Mouse (Mus musculus): ENCODE data around the gene Ltbp4. TPM values are rescaled to one million over a fixed set of nuclear protein-coding genes. Genes with fewer than 3 reads are reported as not detected.

Ltbp4 gene
- total RNA-seq, 2 experiments from 2014 or later = 207 to 236 TPM

GRCm38 (mm10) chr7:27308821-27309549, 28.5 kb downstream of the Ltbp4 start:
- DNase-seq = peak in 1 of 2 experiments; percentile 32
- intact Hi-C loops (cut with DNase I) = no loop called here

GRCm38 (mm10) chr7:27307551-27307950, 29.9 kb downstream of the Ltbp4 start:
- no peak for DNase-seq
- intact Hi-C loops (cut with DNase I) = no loop called here

GRCm38 (mm10) chr7:27306161-27307160, 31.0 kb downstream of the Ltbp4 start:
- peak; percentile 55 to 72 for DNase-seq
- intact Hi-C loops (cut with DNase I) = no loop called here

- no peak for DNase-seq
- intact Hi-C loops (cut with DNase I) = no loop called here
These were observed 32.3 kb downstream of the Ltbp4 start for GRCm38 (mm10) chr7:27305091-27305730.

GRCm38 (mm10) chr7:27302172-27302571, 35.3 kb downstream of the Ltbp4 start:
- peak; percentile 80 to 85 for DNase-seq
- intact Hi-C loops (cut with DNase I) = loop anchor here (1.0 to 2.0 kb wide), 2 partner anchors 27 to 83 kb away; no protein-coding TSS in a partner anchor

- no peak for DNase-seq
- intact Hi-C loops (cut with DNase I) = no loop called here
These were observed 36.7 kb downstream of the Ltbp4 start for GRCm38 (mm10) chr7:27300801-27301200.

GRCm38 (mm10) chr7:27300351-27300750, 37.1 kb downstream of the Ltbp4 start:
- intact Hi-C loops (cut with DNase I) = no loop called here
- no peak for DNase-seq

- intact Hi-C loops (cut with DNase I) = no loop called here
These were observed 38.7 kb downstream of the Ltbp4 start for GRCm38 (mm10) chr7:27298816-27299215.

GRCm38 (mm10) chr7:27298033-27298610, 39.4 kb downstream of the Ltbp4 start:
- intact Hi-C loops (cut with DNase I) = no loop called here
- no peak for DNase-seq

More at GRCm38 (mm10) chr7:27298816-27299215, 38.7 kb downstream of the Ltbp4 start:
- DNase-seq = no peak

GRCm38 (mm10) chr7:27296518-27296917, 41.0 kb downstream of the Ltbp4 start:
- no peak for DNase-seq

GRCm38 (mm10) chr7:27295956-27296355, 41.5 kb downstream of the Ltbp4 start:
- intact Hi-C loops (cut with DNase I) = no loop called here
- DNase-seq = no peak

More at GRCm38 (mm10) chr7:27296518-27296917, 41.0 kb downstream of the Ltbp4 start:
- intact Hi-C loops (cut with DNase I) = no loop called here

- peak; percentile 61 to 67 for DNase-seq
- intact Hi-C loops (cut with DNase I) = no loop called here
These were observed 45.6 kb downstream of the Ltbp4 start for GRCm38 (mm10) chr7:27291795-27292466.

- intact Hi-C loops (cut with DNase I) = no loop called here
These were observed 46.9 kb downstream of the Ltbp4 start for GRCm38 (mm10) chr7:27290555-27290954.

GRCm38 (mm10) chr7:27288732-27289131, 48.8 kb downstream of the Ltbp4 start:
- intact Hi-C loops (cut with DNase I) = no loop called here

More at GRCm38 (mm10) chr7:27290555-27290954, 46.9 kb downstream of the Ltbp4 start:
- DNase-seq = no peak

GRCm38 (mm10) chr7:27285698-27286066, 51.8 kb downstream of the Ltbp4 start:
- intact Hi-C loops (cut with DNase I) = loop anchor here (2.0 kb wide), 1 partner anchor 153 kb away; no protein-coding TSS in a partner anchor
- peak; percentile 48 to 59 for DNase-seq

More at GRCm38 (mm10) chr7:27288732-27289131, 48.8 kb downstream of the Ltbp4 start:
- no peak for DNase-seq

- peak; percentile 69 to 74 for DNase-seq
- intact Hi-C loops (cut with DNase I) = loop anchor here (2.0 kb wide), 1 partner anchor 152 kb away; no protein-coding TSS in a partner anchor
These were observed 52.4 kb downstream of the Ltbp4 start for GRCm38 (mm10) chr7:27284865-27285697.

- intact Hi-C loops (cut with DNase I) = no loop called here
- DNase-seq = no peak
These were observed 55.3 kb downstream of the Ltbp4 start for GRCm38 (mm10) chr7:27282225-27282624.

GRCm38 (mm10) chr7:27281717-27282116, 55.8 kb downstream of the Ltbp4 start:
- no peak for DNase-seq
- intact Hi-C loops (cut with DNase I) = no loop called here

GRCm38 (mm10) chr7:27277191-27277590, 60.3 kb downstream of the Ltbp4 start:
- intact Hi-C loops (cut with DNase I) = loop anchor here (2.0 to 5.0 kb wide), 2 partner anchors 120 to 144 kb away; no protein-coding TSS in a partner anchor

More at GRCm38 (mm10) chr7:27277191-27277590, 60.3 kb downstream of the Ltbp4 start:
- no peak for DNase-seq
